Mouse (Mus musculus) stomach, embryonic 14.5 days (tissue): ENCODE data around the gene Cfap58. TPM values are rescaled to one million over a fixed set of nuclear protein-coding genes. Genes with fewer than 3 reads are reported as not detected.

Experiments
- ATAC-seq: fragments of 200-750 bp; cut with Nextera tagmentation; 2 replicates; pipeline ENCODE4 v1.8.0; 2017; ENCODE audit warnings: low read depth, moderate TSS enrichment; ENCODE audit not compliant: insufficient number of reproducible peaks, insufficient read depth, low FRiP score
- H3K27ac ChIP-seq: fragments of 300-500 bp; sonication (generic); 2 replicates; pipeline ENCODE4 v1.5.1; 2014; ENCODE audit warnings: mild to moderate bottlenecking, low read length, moderate library complexity, mixed read lengths
- H3K27me3 ChIP-seq: fragments of 300-500 bp; sonication (generic); 2 replicates; pipeline ENCODE4 v1.6.1; 2014; ENCODE audit warnings: low read length, control low read depth, mixed read lengths; ENCODE audit not compliant: control insufficient read depth, insufficient read depth
- H3K36me3 ChIP-seq: fragments of 300-500 bp; sonication (generic); 2 replicates; pipeline ENCODE4 v1.6.1; 2014; ENCODE audit warnings: mild to moderate bottlenecking, control low read depth, low read length, moderate library complexity, mixed read lengths; ENCODE audit not compliant: control insufficient read depth, insufficient read depth
- H3K4me1 ChIP-seq: fragments of 300-500 bp; sonication (generic); 2 replicates; pipeline ENCODE4 v1.6.1; 2014; ENCODE audit warnings: low read length, control low read depth, mixed read lengths; ENCODE audit not compliant: control insufficient read depth, insufficient read depth
- H3K4me2 ChIP-seq: fragments of 300-500 bp; sonication (generic); replicated peaks from 2 replicates; pipeline ENCODE4 v1.6.1; 2014; ENCODE audit warnings: low read depth, low read length, control low read depth
- H3K4me3 ChIP-seq: fragments of 300-500 bp; sonication (generic); 2 replicates; pipeline ENCODE4 v1.5.1; 2014; ENCODE audit warnings: low read depth, low read length, control low read depth
- H3K9ac ChIP-seq: fragments of 300-500 bp; sonication (generic); replicated peaks from 2 replicates; pipeline ENCODE4 v1.6.1; 2014; ENCODE audit warnings: low read depth, mild to moderate bottlenecking, control low read depth, low read length, moderate library complexity, mixed read lengths
- H3K9me3 ChIP-seq: fragments of 300-500 bp; sonication (generic); 2 replicates; pipeline ENCODE4 v1.6.1; 2016; ENCODE audit warnings: low read depth, low read length, control low read depth; ENCODE audit not compliant: control insufficient read depth
- WGBS: fragments of 180-500 bp; shearing (Covaris S2); extraction: QIAGEN DNeasy Blood & Tissue Kit; methylation state at CpG from one replicate; pipeline ENCODE4 v1.1.7; 2014; 5-methylcytosine and 5-hydroxymethylcytosine counted together
- polyA plus RNA-seq: library from polyadenylated mRNA; unstranded; fragments of >200 nt; fragmentation: Nextera tagmentation; extraction: Ambion mirVana; gene quantifications from 2 replicates; pipeline ENCODE4 v1.2.1, GENCODE M21; 2014

Cfap58 gene
- polyA plus RNA-seq, 1 experiment from 2014 or later, result not detected

- Histone ChIP-seq H3K4me2 (no peak overlapping the region), H3K4me1 (no peaks in the 10 kb centered on the region)
Measured at GRCm38 (mm10) chr19:47988880-47989574, 51.6 kb downstream of the Cfap58 start.

GRCm38 (mm10) chr19:47989575-47989891 lies 52.1 kb downstream of the Cfap58 start:
- H3K9ac ChIP-seq, result no peak overlapping the region
- 89% methylated on average over 4 of the region's 4 CpGs for WGBS
- H3K9me3 ChIP-seq, result no peaks in the 10 kb centered on the region
- H3K4me3 ChIP-seq, result no peak overlapping the region
- ATAC-seq, result no peak
- no peaks in the 10 kb centered on the region for H3K36me3 ChIP-seq
- no peak overlapping the region for H3K4me2 ChIP-seq
- no peaks in the 10 kb centered on the region for H3K4me1 ChIP-seq
- H3K27me3 ChIP-seq, result no peaks in the 10 kb centered on the region
- no peak overlapping the region for H3K27ac ChIP-seq

More at GRCm38 (mm10) chr19:47988880-47989574, 51.6 kb downstream of the Cfap58 start:
- H3K27ac ChIP-seq, result no peak overlapping the region
- no peak overlapping the region for H3K9ac ChIP-seq
- H3K36me3 ChIP-seq, result no peaks in the 10 kb centered on the region
- ATAC-seq, result no peak
- no peak overlapping the region for H3K4me3 ChIP-seq
- H3K9me3 ChIP-seq, result no peaks in the 10 kb centered on the region
- no peaks in the 10 kb centered on the region for H3K27me3 ChIP-seq
- 69% methylated on average over 13 of the region's 13 CpGs for WGBS

GRCm38 (mm10) chr19:48001240-48001639 lies 63.8 kb downstream of the Cfap58 start:
- no peak overlapping the region for H3K27ac ChIP-seq
- no peaks in the 10 kb centered on the region for H3K27me3 ChIP-seq
- no peak for ATAC-seq
- H3K4me3 ChIP-seq, result no peak overlapping the region
- H3K36me3 ChIP-seq, result no peaks in the 10 kb centered on the region
- 85% methylated on average over 13 of the region's 13 CpGs for WGBS
- H3K9me3 ChIP-seq, result no peaks in the 10 kb centered on the region
- no peaks in the 10 kb centered on the region for H3K4me1 ChIP-seq
- H3K9ac ChIP-seq, result no peak overlapping the region
- H3K4me2 ChIP-seq, result no peak overlapping the region

- H3K27ac ChIP-seq, result no peak overlapping the region
- no peak overlapping the region for H3K9ac ChIP-seq
- no peaks in the 10 kb centered on the region for H3K36me3 ChIP-seq
- no peaks in the 10 kb centered on the region for H3K9me3 ChIP-seq
- H3K27me3 ChIP-seq, result no peaks in the 10 kb centered on the region
- no peak for ATAC-seq
- WGBS, result 71% methylated on average over 11 of the region's 11 CpGs
- H3K4me3 ChIP-seq, result no peak overlapping the region
- no peak overlapping the region for H3K4me2 ChIP-seq
- H3K4me1 ChIP-seq, result no peaks in the 10 kb centered on the region
Measured at GRCm38 (mm10) chr19:48001774-48002173, 64.3 kb downstream of the Cfap58 start.

DNA sequence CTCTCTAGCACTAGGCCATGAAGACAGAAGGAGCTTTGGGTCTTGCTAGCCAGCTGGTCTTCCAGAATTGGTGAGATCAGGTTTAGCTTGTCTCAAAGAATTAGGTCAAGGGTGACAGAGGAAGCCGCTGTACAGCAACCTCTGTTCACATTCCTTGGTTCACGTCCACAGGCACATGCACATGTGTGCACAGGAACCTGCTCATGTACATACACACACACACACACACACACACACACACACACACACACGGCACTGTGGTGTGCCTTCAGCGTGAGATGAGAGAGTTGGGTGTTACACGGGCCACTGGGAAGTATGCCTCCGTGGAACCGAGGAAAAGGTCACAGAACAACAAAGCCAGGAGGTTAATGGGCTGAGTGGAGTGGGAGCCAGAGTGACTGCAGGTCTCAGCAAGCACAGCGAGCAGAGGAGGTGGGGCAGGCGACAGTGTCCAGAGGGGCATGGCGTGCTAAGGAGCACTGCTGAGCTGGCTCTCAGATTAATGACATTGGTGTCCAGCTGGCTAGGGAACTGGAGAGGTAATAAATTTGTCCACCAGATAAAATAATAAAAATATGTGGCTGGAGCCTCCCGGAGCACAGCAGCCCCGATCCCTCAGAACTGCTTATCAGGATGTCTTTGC lies 71.4 kb downstream of the Cfap58 start:
- H3K9ac ChIP-seq, result no peak overlapping the region
- ATAC-seq, result no peak
- 54% methylated on average over 12 of the region's 12 CpGs for WGBS
- H3K4me1 ChIP-seq, result no peaks in the 10 kb centered on the region
- H3K4me2 ChIP-seq, result no peak overlapping the region
- H3K36me3 ChIP-seq, result no peaks in the 10 kb centered on the region
- H3K4me3 ChIP-seq, result no peak overlapping the region
- no peak overlapping the region for H3K27ac ChIP-seq
- no peaks in the 10 kb centered on the region for H3K27me3 ChIP-seq
- H3K9me3 ChIP-seq, result no peaks in the 10 kb centered on the region

GRCm38 (mm10) chr19:48009586-48010331 lies 72.3 kb downstream of the Cfap58 start:
- no peaks in the 10 kb centered on the region for H3K36me3 ChIP-seq
- 73% methylated on average over 15 of the region's 15 CpGs for WGBS
- no peak overlapping the region for H3K27ac ChIP-seq
- no peaks in the 10 kb centered on the region for H3K27me3 ChIP-seq
- ATAC-seq, result no peak
- no peak overlapping the region for H3K9ac ChIP-seq
- H3K4me2 ChIP-seq, result no peak overlapping the region
- H3K9me3 ChIP-seq, result no peaks in the 10 kb centered on the region
- H3K4me3 ChIP-seq, result no peak overlapping the region
- no peaks in the 10 kb centered on the region for H3K4me1 ChIP-seq

GRCm38 (mm10) chr19:48020103-48020502 lies 82.6 kb downstream of the Cfap58 start:
- ATAC-seq, result no peak
- 59% methylated on average over 13 of the region's 13 CpGs for WGBS

GRCm38 (mm10) chr19:48021435-48021834 lies 84.0 kb downstream of the Cfap58 start:
- Histone ChIP-seq H3K4me1 (no peaks in the 10 kb centered on the region), H3K4me3 (no peak overlapping the region), H3K9ac (no peak overlapping the region), H3K9me3 (no peaks in the 10 kb centered on the region), H3K27ac (no peak overlapping the region), H3K36me3 (no peaks in the 10 kb centered on the region), H3K27me3 (no peaks in the 10 kb centered on the region), H3K4me2 (no peak overlapping the region)
- WGBS, result 86% methylated on average over 15 of the region's 15 CpGs
- ATAC-seq, result no peak

More at GRCm38 (mm10) chr19:48020103-48020502, 82.6 kb downstream of the Cfap58 start:
- H3K36me3 ChIP-seq, result no peaks in the 10 kb centered on the region
- no peak overlapping the region for H3K9ac ChIP-seq
- H3K4me3 ChIP-seq, result no peak overlapping the region
- no peak overlapping the region for H3K4me2 ChIP-seq
- no peaks in the 10 kb centered on the region for H3K4me1 ChIP-seq
- H3K27ac ChIP-seq, result no peak overlapping the region
- H3K27me3 ChIP-seq, result no peaks in the 10 kb centered on the region
- no peaks in the 10 kb centered on the region for H3K9me3 ChIP-seq
